Mouse (Mus musculus) right cerebral cortex, postnatal 25 days (tissue): ENCODE measurements at regions not wholly inside any gene's neighbourhood (a gene's known extent, or its start where the extent isn't known, plus 50 kb on each side); places are given as distances from the start of the nearest gene placed in this dataset.

Experiments used
- DNase-seq: peaks from one replicate; pipeline ENCODE4 v3.0.0; 2022

GRCm38 (mm10) chr12:110188136-110188631, 90.7 kb upstream of the Dio3 start:
- DNase-seq, result no peak

- no peak for DNase-seq
Observed at GRCm38 (mm10) chr12:110188641-110189328, 90.1 kb upstream of the Dio3 start.

- DNase-seq, result no peak
Observed at GRCm38 (mm10) chr12:110189329-110189642, 89.6 kb upstream of the Dio3 start.

GRCm38 (mm10) chr12:110192186-110192585, 86.7 kb upstream of the Dio3 start:
- DNase-seq, result no peak

GRCm38 (mm10) chr12:110197366-110197765, 81.5 kb upstream of the Dio3 start:
- DNase-seq, result no peak

- DNase-seq, result no peak
Observed at GRCm38 (mm10) chr12:110200471-110200870, 78.4 kb upstream of the Dio3 start.

- no peak for DNase-seq
Observed at GRCm38 (mm10) chr12:110200887-110201286, 78.0 kb upstream of the Dio3 start.

GRCm38 (mm10) chr12:110203271-110204014, 75.4 kb upstream of the Dio3 start:
- DNase-seq, result no peak

- no peak for DNase-seq
Observed at GRCm38 (mm10) chr12:110204246-110204989, 74.5 kb upstream of the Dio3 start.

- DNase-seq, result no peak
Observed at GRCm38 (mm10) chr12:110206271-110206670, 72.6 kb upstream of the Dio3 start.

- DNase-seq, result no peak
Observed at GRCm38 (mm10) chr12:110206812-110207211, 72.1 kb upstream of the Dio3 start.

- no peak for DNase-seq
Observed at GRCm38 (mm10) chr12:110207246-110207852, 71.5 kb upstream of the Dio3 start.

GRCm38 (mm10) chr12:110212716-110213115, 66.2 kb upstream of the Dio3 start:
- no peak for DNase-seq

- no peak for DNase-seq
Observed at GRCm38 (mm10) chr12:110214833-110215232, 64.0 kb upstream of the Dio3 start.

GRCm38 (mm10) chr12:110215311-110215710, 63.6 kb upstream of the Dio3 start:
- no peak for DNase-seq

- no peak for DNase-seq
Observed at GRCm38 (mm10) chr12:110219750-110220149, 59.1 kb upstream of the Dio3 start.

- no peak for DNase-seq
Observed at GRCm38 (mm10) chr12:110220516-110220915, 58.4 kb upstream of the Dio3 start.

GRCm38 (mm10) chr12:110221184-110221583, 57.7 kb upstream of the Dio3 start:
- no peak for DNase-seq

- no peak for DNase-seq
Observed at GRCm38 (mm10) chr12:110221679-110222078, 57.2 kb upstream of the Dio3 start.

- no peak for DNase-seq
Observed at GRCm38 (mm10) chr12:110224250-110224649, 54.6 kb upstream of the Dio3 start.

GRCm38 (mm10) chr12:110228011-110228411, 50.9 kb upstream of the Dio3 start:
- peak; percentile 27 for DNase-seq
